Mouse (Mus musculus) CH12.LX (cell line): ENCODE data around the gene Csnk1g1. TPM values are rescaled to one million over a fixed set of nuclear protein-coding genes. Genes with fewer than 3 reads are reported as not detected.

Source experiments
- DNase-seq: peaks from one replicate; pipeline ENCODE4 v3.0.0-alpha.2; 2013; ENCODE audit errors: extremely low read depth
- H3K27ac ChIP-seq: 2 replicates; pipeline ENCODE4 v1.5.1; 2012; ENCODE audit warnings: low read depth, mild to moderate bottlenecking, control low read depth, moderate library complexity; ENCODE audit not compliant: insufficient read depth
- H3K27me3 ChIP-seq: replicated peaks from 2 replicates; pipeline ENCODE3; 2012; ENCODE audit warnings: inconsistent platforms
- H3K36me3 ChIP-seq, 2 experiments: replicated peaks in 1 of 2; 2 replicates each; pipeline versions ENCODE3 to v1.6.1; 2012; ENCODE audit warnings: inconsistent platforms in 1 of 2, low read length in 1 of 2, mild to moderate bottlenecking in 1 of 2, mixed read lengths in 1 of 2, moderate library complexity in 1 of 2; ENCODE audit not compliant: control insufficient read depth in 1 of 2, insufficient read depth in 1 of 2
- H3K4me1 ChIP-seq, 2 experiments: 2 replicates each; pipeline ENCODE4 v1.6.1; 2012; ENCODE audit warnings: inconsistent platforms in 1 of 2, moderate library complexity in 1 of 2; ENCODE audit not compliant: insufficient read depth in 2 of 2, control insufficient read depth in 1 of 2
- H3K4me2 ChIP-seq: 2 replicates; pipeline ENCODE4 v1.6.1; 2012; ENCODE audit warnings: low read depth, mild to moderate bottlenecking, control low read depth; ENCODE audit not compliant: poor library complexity, insufficient read depth, severe bottlenecking
- H3K4me3 ChIP-seq, 3 experiments: fragments of 150-350 bp in 1 of 3; sonication (generic) in 1 of 3; replicated peaks in 1 of 3; 2 replicates each; pipeline versions ENCODE3 to v1.5.1; 2011 to 2012; ENCODE audit warnings: low read depth in 2 of 3, low read length in 2 of 3, mild to moderate bottlenecking in 2 of 3, moderate library complexity in 2 of 3, control low read depth in 1 of 3, improper control_type of control experiment in 1 of 3, inconsistent platforms in 1 of 3, mixed read lengths in 1 of 3; ENCODE audit not compliant: poor library complexity in 1 of 3
- H3K79me2 ChIP-seq: replicated peaks from 2 replicates; pipeline ENCODE4 v1.6.1; 2012; ENCODE audit warnings: mild to moderate bottlenecking, moderate library complexity; ENCODE audit not compliant: control insufficient read depth, poor library complexity, insufficient read depth, severe bottlenecking; ENCODE audit errors: extremely low read depth
- H3K9ac ChIP-seq: 2 replicates; pipeline ENCODE4 v1.6.1; 2012; ENCODE audit warnings: low read depth, mild to moderate bottlenecking, control low read depth, moderate library complexity; ENCODE audit not compliant: insufficient read depth
- H3K9me3 ChIP-seq: replicated peaks from 2 replicates; pipeline ENCODE3; 2012; ENCODE audit warnings: low read length, inconsistent platforms, mixed read lengths
- CHD2 ChIP-seq: IDR thresholded peaks from 2 replicates; pipeline ENCODE4 v1.6.1; 2011; ENCODE audit warnings: low read length, improper control_type of control experiment
- CTCF ChIP-seq, 2 experiments: IDR thresholded peaks in 1 of 2; conservative IDR thresholded peaks in 1 of 2; 2 replicates each; pipeline ENCODE4 v1.5.1; 2011 to 2012; ENCODE audit warnings: low read depth in 2 of 2, low read length in 2 of 2, improper control_type of control experiment in 1 of 2, inconsistent platforms in 1 of 2, mild to moderate bottlenecking in 1 of 2, moderate library complexity in 1 of 2
- ELF1 ChIP-seq: IDR thresholded peaks from 2 replicates; pipeline ENCODE4 v1.6.1; 2014; ENCODE audit warnings: low read depth, mild to moderate bottlenecking, inconsistent platforms, low read length, improper control_type of control experiment
- EP300 ChIP-seq: IDR thresholded peaks from 2 replicates; pipeline ENCODE4 v1.6.1; 2011; ENCODE audit warnings: low read length, improper control_type of control experiment
- GABPA ChIP-seq: IDR thresholded peaks from 2 replicates; pipeline ENCODE4 v1.6.1; 2012; ENCODE audit warnings: low read depth, low read length, improper control_type of control experiment, inconsistent platforms; ENCODE audit not compliant: insufficient replicate concordance
- KAT2A ChIP-seq: IDR thresholded peaks from 2 replicates; pipeline ENCODE4 v1.6.1; 2012; ENCODE audit warnings: low read length, improper control_type of control experiment, inconsistent platforms; ENCODE audit not compliant: insufficient replicate concordance
- MYC ChIP-seq: IDR thresholded peaks from 2 replicates; pipeline ENCODE4 v1.6.1; 2011; ENCODE audit warnings: low read depth, mild to moderate bottlenecking, improper control_type of control experiment, low read length
- NRF1 ChIP-seq: IDR thresholded peaks from 2 replicates; pipeline ENCODE4 v1.6.1; 2014; ENCODE audit warnings: low read depth, mild to moderate bottlenecking, inconsistent platforms, low read length, improper control_type of control experiment, moderate library complexity
- PAX5 ChIP-seq: IDR thresholded peaks from 2 replicates; pipeline ENCODE4 v1.6.1; 2012; ENCODE audit warnings: low read length, inconsistent platforms, mixed read lengths
- POLR2AphosphoS2 ChIP-seq: IDR thresholded peaks from 2 replicates; pipeline ENCODE4 v1.6.1; 2011; ENCODE audit warnings: low read depth, low read length, improper control_type of control experiment
- RAD21 ChIP-seq: IDR thresholded peaks from 2 replicates; pipeline ENCODE4 v1.6.1; 2011; ENCODE audit warnings: low read depth, mild to moderate bottlenecking, low read length, improper control_type of control experiment, moderate library complexity
- RCOR1 ChIP-seq: conservative IDR thresholded peaks from 2 replicates; pipeline ENCODE4 v1.6.1; 2012; ENCODE audit warnings: low read depth, mild to moderate bottlenecking, inconsistent platforms, low read length, improper control_type of control experiment
- SMC3 ChIP-seq: IDR thresholded peaks from 2 replicates; pipeline ENCODE4 v1.6.1; 2011; ENCODE audit warnings: low read depth, low read length, improper control_type of control experiment
- TCF12 ChIP-seq: IDR thresholded peaks from 2 replicates; pipeline ENCODE4 v1.6.1; 2014; ENCODE audit warnings: low read depth, mild to moderate bottlenecking, inconsistent platforms, low read length, improper control_type of control experiment
- UBTF ChIP-seq: IDR thresholded peaks from 2 replicates; pipeline ENCODE4 v1.6.1; 2012; ENCODE audit warnings: low read depth, mild to moderate bottlenecking, inconsistent platforms, low read length, improper control_type of control experiment, moderate library complexity
- USF1 ChIP-seq: IDR thresholded peaks from 2 replicates; pipeline ENCODE4 v1.6.1; 2014; ENCODE audit warnings: low read depth, mild to moderate bottlenecking, inconsistent platforms, low read length, improper control_type of control experiment
- ZKSCAN1 ChIP-seq: IDR thresholded peaks from 2 replicates; pipeline ENCODE4 v1.6.1; 2012; ENCODE audit warnings: low read depth, inconsistent platforms, low read length, improper control_type of control experiment, borderline replicate concordance
- ZMIZ1 ChIP-seq: IDR thresholded peaks from 2 replicates; pipeline ENCODE4 v1.6.1; 2012; ENCODE audit warnings: low read depth, mild to moderate bottlenecking, inconsistent platforms, low read length, improper control_type of control experiment
- ZNF384 ChIP-seq: IDR thresholded peaks from 2 replicates; pipeline ENCODE4 v1.6.1; 2012; ENCODE audit warnings: low read depth, low read length, improper control_type of control experiment, inconsistent platforms
- dilution Hi-C: fragments of 300-500 bp; cut with MboI; formaldehyde crosslinking; loops from 2 replicates; pipeline ENCODE4 v1.14.3; 2020; ENCODE audit warnings: low sequenced_read_pairs; ENCODE audit not compliant: extremely low pct_unique_long_range_greater_than_20kb, extremely low pct_ligation_motif_present
- in situ Hi-C: fragments of 300-500 bp; cut with MboI; formaldehyde crosslinking; loops from 3 replicates; pipeline ENCODE4 v1.14.3; 2019; ENCODE audit warnings: low sequenced_read_pairs, low pct_ligation_motif_present, low pct_unique_long_range_greater_than_20kb, mixed read lengths
- polyA plus RNA-seq: library from polyadenylated mRNA; unstranded; fragments of >175 nt; gene quantifications from 2 replicates; pipeline ENCODE4 v1.2.1, GENCODE M21; 2012; ENCODE audit warnings: low read depth; ENCODE audit not compliant: insufficient read length
- total RNA-seq, 2 experiments: library from RNA; depleted of rRNA; stranded (reverse); fragments of 300-350 nt in 1 of 2; fragments of >200 nt in 1 of 2; gene quantifications; 2 replicates each; pipeline ENCODE4 v1.2.3; 2012 to 2014

Csnk1g1 gene
- total and polyA plus RNA-seq, 3 experiments: 11.7 to 16.0 (median 12.3) TPM

GRCm38 (mm10) chr9:66064316-66064715 is 155.6 kb downstream of the Csnk1g1 start:
- Histone ChIP-seq H3K4me3 (no peak overlapping the region), H3K27me3 (no peaks in the 10 kb centered on the region), H3K79me2 (peaks cover 19% of the 10 kb centered on the region), H3K4me1 (peaks cover 16 to 42% of the 10 kb centered on the region in 2 experiments), H3K36me3 (peaks cover 44 to 53% of the 10 kb centered on the region in 2 experiments), H3K4me2 (no peak overlapping the region), H3K27ac (no peak overlapping the region), H3K9me3 (peaks cover 6% of the 10 kb centered on the region), H3K9ac (no peak overlapping the region)
- no peak for DNase-seq
- dilution Hi-C loops (no loop called here), in situ Hi-C loops (no loop called here)
- TF ChIP-seq POLR2AphosphoS2: no peak
- TF ChIP-seq PAX5: no peak
- TF ChIP-seq GABPA: no peak
- no peak for TF ChIP-seq ZNF384
- TF ChIP-seq ZKSCAN1: no peak
- TF ChIP-seq RCOR1: no peak
- no peak for TF ChIP-seq CTCF (conservative IDR thresholded peaks at IDR 0.05 in 1 of 2, IDR thresholded peaks at IDR 0.05 in 1 of 2; ENCODE audit: low read depth in 2 of 2, low read length in 2 of 2)
- no peak for TF ChIP-seq TCF12
- TF ChIP-seq ELF1: no peak
- no peak for TF ChIP-seq USF1
- TF ChIP-seq MYC: no peak
- TF ChIP-seq EP300: no peak
- no peak for TF ChIP-seq CHD2
- TF ChIP-seq UBTF: no peak
- TF ChIP-seq SMC3: no peak
- no peak for TF ChIP-seq ZMIZ1

DNA sequence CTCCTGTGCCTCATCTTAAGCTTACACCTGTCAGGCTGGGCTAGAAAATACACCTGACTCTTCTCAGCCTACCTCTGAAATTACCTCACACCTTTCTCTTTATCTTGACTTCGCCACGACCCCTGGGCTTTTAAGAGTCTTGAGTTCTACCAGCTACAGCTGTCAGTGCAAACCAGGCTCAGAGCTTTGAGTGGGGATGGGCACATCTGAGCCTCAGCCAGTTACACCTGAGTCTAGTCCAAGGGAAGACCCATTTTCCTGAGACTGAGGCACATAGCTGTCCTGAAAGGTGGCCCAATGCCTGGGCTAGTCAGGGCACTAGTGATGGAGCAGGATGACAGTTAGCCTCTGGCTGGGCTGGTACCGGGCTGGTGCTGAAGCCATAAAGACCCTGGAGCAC is 158.1 kb downstream of the Csnk1g1 start:
- Histone ChIP-seq H3K9me3 (peaks cover 11% of the 10 kb centered on the region), H3K36me3 (peaks cover 44 to 50% of the 10 kb centered on the region in 2 experiments)

More for the DNA sequence above, 158.1 kb downstream of the Csnk1g1 start:
- dilution Hi-C loops: no loop called here
- no peaks in the 10 kb centered on the region for H3K27me3 ChIP-seq
- H3K27ac ChIP-seq: peak overlapping the region; percentile 28; the same call in 1 of the 2 replicates
- H3K4me3 ChIP-seq: no peak overlapping the region
- no peak overlapping the region for H3K4me2 ChIP-seq
- H3K79me2 ChIP-seq: peaks cover 5% of the 10 kb centered on the region; the same call in 1 of the 2 replicates
- no peak for DNase-seq
- H3K9ac ChIP-seq: no peak overlapping the region
- in situ Hi-C loops: no loop called here
- peaks cover 16 to 33% of the 10 kb centered on the region in 2 experiments for H3K4me1 ChIP-seq
- TF ChIP-seq RAD21 (no peak), NRF1 (no peak), KAT2A (no peak)
